Mouse (Mus musculus): ENCODE results near the gene Amigo3. TPM values are rescaled to one million over a fixed set of nuclear protein-coding genes. Genes with fewer than 3 reads are reported as not detected.

The Amigo3 gene
- total and polyA plus RNA-seq, 2 experiments from 2014 or later: 1.5 to 2.9 TPM

DNA sequence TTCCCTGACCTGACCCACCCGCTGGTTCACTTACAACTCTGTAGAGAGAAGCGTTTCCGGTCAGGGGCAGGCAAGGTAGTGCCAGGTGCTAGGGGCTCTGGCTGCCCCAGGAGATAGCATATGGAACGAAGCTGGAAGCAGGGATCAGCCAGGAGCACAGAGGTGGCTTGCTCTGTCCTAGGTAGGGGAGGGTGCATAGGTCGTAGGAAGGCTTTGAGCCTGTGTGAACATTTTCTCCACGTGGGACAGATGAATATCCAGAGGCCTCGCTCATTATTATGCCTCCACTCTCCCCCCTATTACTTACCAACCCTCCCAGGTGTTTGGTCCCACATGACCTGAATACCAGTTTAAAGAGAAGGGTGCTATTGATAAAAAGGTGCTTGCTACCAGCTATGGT, 548 bp upstream of the Amigo3 start:
- Histone ChIP-seq H3K9me3 (ENCODE audit: low read length) (no peaks in the 10 kb centered on the region), H3K36me3 (ENCODE audit: insufficient read depth) (peaks cover 57% of the 10 kb centered on the region)

DNA sequence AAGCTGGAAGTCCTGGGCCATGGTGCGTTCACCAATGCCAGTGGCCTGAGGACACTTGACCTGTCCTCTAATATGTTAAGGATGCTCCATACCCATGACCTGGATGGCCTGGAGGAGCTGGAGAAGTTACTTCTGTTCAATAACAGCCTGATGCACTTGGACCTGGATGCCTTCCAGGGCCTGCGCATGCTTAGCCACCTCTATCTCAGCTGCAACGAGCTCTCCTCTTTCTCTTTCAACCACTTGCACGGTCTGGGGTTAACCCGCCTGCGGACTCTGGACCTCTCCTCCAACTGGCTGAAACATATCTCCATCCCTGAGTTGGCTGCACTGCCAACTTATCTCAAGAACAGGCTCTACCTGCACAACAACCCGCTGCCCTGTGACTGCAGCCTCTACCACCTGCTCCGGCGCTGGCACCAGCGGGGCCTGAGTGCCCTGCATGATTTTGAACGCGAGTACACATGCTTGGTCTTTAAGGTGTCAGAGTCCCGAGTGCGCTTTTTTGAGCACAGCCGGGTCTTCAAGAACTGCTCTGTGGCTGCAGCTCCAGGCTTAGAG, 786 bp downstream of the Amigo3 start:
- H3K9me3 ChIP-seq (ENCODE audit: low read length): no peaks in the 10 kb centered on the region
- H3K36me3 ChIP-seq (ENCODE audit: insufficient read depth): peaks cover 68% of the 10 kb centered on the region
- no peak for TF ChIP-seq CTCF (IDR thresholded peaks at IDR 0.05; ENCODE audit: low read depth)
- no peaks in the 10 kb centered on the region for H3K4me1 ChIP-seq (ENCODE audit: insufficient read depth)
- H3K27me3 ChIP-seq (ENCODE audit: insufficient read depth, low read length): no peaks in the 10 kb centered on the region
- no peak overlapping the region for H3K4me2 ChIP-seq (ENCODE audit: low read depth)
- WGBS: 93% methylated on average over 15 of the region's 15 CpGs
- H3K9ac ChIP-seq: no peak overlapping the region
- H3K27ac ChIP-seq (ENCODE audit: low read depth, low read length): no peak overlapping the region
- DNase-seq: no peak
- no peak overlapping the region for H3K4me3 ChIP-seq (ENCODE audit: low read depth, low read length)
- ATAC-seq: no peak

More for the DNA sequence above, 548 bp upstream of the Amigo3 start:
- Histone ChIP-seq H3K9ac (no peak overlapping the region), H3K4me2 (ENCODE audit: low read depth) (no peak overlapping the region), H3K27ac (ENCODE audit: low read depth, low read length) (no peak overlapping the region), H3K27me3 (ENCODE audit: insufficient read depth, low read length) (no peaks in the 10 kb centered on the region), H3K4me1 (ENCODE audit: insufficient read depth) (no peaks in the 10 kb centered on the region), H3K4me3 (ENCODE audit: low read depth, low read length) (no peak overlapping the region)
- whole genome bisulfite sequencing: 79% methylated on average over 7 of the region's 7 CpGs
- TF ChIP-seq CTCF (IDR thresholded peaks at IDR 0.05; ENCODE audit: low read depth): no peak
- DNase-seq: no peak
- no peak for ATAC-seq

DNA sequence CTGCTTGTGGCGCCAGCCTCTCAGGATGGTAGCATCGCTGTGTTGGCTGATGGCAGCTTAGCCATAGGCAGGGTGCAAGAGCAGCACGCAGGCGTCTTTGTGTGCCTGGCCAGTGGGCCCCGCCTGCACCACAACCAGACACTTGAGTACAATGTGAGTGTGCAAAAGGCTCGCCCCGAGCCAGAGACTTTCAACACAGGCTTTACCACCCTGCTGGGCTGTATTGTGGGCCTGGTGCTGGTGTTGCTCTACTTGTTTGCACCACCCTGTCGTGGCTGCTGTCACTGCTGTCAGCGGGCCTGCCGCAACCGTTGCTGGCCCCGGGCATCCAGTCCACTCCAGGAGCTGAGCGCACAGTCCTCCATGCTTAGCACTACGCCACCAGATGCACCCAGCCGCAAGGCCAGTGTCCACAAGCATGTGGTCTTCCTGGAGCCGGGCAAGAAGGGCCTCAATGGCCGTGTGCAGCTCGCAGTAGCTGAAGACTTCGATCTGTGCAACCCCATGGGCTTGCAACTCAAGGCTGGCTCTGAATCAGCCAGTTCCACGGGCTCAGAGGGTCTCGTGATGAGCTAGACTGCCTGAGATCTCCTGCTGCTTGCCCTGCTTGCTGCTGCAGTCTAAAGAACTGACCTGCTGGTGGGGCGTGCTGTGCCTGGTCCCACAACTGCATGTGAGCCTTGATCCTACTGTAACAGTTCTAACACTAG, 1.5 kb downstream of the Amigo3 start:
- Histone ChIP-seq H3K27ac (ENCODE audit: low read depth, low read length) (no peak overlapping the region), H3K36me3 (ENCODE audit: insufficient read depth) (peaks cover 76% of the 10 kb centered on the region), H3K27me3 (ENCODE audit: insufficient read depth, low read length) (no peaks in the 10 kb centered on the region), H3K4me3 (ENCODE audit: low read depth, low read length) (no peak overlapping the region), H3K4me2 (ENCODE audit: low read depth) (no peak overlapping the region), H3K9me3 (ENCODE audit: low read length) (no peaks in the 10 kb centered on the region), H3K4me1 (ENCODE audit: insufficient read depth) (no peaks in the 10 kb centered on the region), H3K9ac (no peak overlapping the region)
- ATAC-seq: no peak
- TF ChIP-seq CTCF (IDR thresholded peaks at IDR 0.05; ENCODE audit: low read depth): no peak
- DNase-seq: no peak
- 89% methylated on average over 22 of the region's 22 CpGs for WGBS

DNA sequence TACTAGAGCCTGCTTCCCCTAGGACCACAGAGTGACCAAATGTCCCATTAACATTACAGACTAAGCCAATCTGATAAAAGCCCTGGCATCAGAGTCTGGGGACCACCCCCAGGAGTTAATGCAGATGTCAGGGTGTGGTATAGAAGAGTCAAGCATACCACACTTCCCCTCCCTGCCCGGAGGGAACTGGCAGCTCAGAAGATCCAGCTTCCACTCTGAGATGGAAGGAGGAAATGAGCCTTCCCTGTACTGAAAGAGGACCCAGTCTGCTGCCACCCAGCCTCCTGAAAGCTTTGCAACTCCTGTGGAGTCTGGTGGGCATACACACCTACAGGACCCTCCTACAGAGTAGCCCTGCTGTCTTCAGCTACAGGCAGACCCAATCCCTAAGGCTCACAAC, 2.1 kb downstream of the Amigo3 start:
- H3K4me2 ChIP-seq (ENCODE audit: low read depth): no peak overlapping the region
- peaks cover 82% of the 10 kb centered on the region for H3K36me3 ChIP-seq (ENCODE audit: insufficient read depth)
- TF ChIP-seq CTCF (IDR thresholded peaks at IDR 0.05; ENCODE audit: low read depth): no peak
- no peak for DNase-seq
- H3K27me3 ChIP-seq (ENCODE audit: insufficient read depth, low read length): no peaks in the 10 kb centered on the region
- ATAC-seq: no peak
- no peaks in the 10 kb centered on the region for H3K4me1 ChIP-seq (ENCODE audit: insufficient read depth)
- no peak overlapping the region for H3K27ac ChIP-seq (ENCODE audit: low read depth, low read length)
- H3K4me3 ChIP-seq (ENCODE audit: low read depth, low read length): no peak overlapping the region
- 84% methylated on average over 1 of the region's 1 CpGs for WGBS
- H3K9me3 ChIP-seq (ENCODE audit: low read length): no peaks in the 10 kb centered on the region
- no peak overlapping the region for H3K9ac ChIP-seq

DNA sequence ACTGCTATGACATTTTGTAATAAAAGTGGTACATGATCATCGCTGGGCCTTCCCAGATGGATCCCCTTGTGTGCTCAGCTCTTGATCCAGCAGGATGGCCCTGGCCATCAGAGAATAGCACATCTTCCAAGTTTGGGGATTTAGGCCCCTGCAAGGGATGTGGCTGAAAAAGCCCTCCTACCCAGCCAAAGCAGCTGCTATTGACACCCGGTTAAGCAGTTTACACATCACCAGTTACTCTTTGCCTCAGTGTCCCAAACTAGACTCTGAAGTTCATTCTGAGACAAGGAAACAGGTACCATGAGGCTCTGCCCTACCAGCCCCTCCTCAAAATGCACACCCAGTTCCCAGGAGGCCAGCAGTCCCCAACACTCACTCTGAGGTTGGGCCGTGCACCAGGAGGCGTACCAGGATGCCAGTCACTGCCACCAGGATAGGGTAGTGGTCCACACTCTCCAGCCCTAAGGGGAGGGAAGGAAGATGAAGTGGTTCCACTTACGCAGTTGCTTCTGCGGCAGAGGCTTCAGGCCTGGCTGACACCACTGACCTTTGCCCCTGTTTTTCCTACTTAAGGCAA, 2.8 kb downstream of the Amigo3 start:
- Histone ChIP-seq H3K4me3 (ENCODE audit: low read depth, low read length) (no peak overlapping the region), H3K9me3 (ENCODE audit: low read length) (no peaks in the 10 kb centered on the region), H3K9ac (no peak overlapping the region), H3K27me3 (ENCODE audit: insufficient read depth, low read length) (no peaks in the 10 kb centered on the region), H3K36me3 (ENCODE audit: insufficient read depth) (peaks cover 78% of the 10 kb centered on the region), H3K4me1 (ENCODE audit: insufficient read depth) (no peaks in the 10 kb centered on the region), H3K27ac (ENCODE audit: low read depth, low read length) (no peak overlapping the region), H3K4me2 (ENCODE audit: low read depth) (no peak overlapping the region)
- 89% methylated on average over 6 of the region's 6 CpGs for WGBS
- TF ChIP-seq CTCF (IDR thresholded peaks at IDR 0.05; ENCODE audit: low read depth): no peak
- DNase-seq: no peak
- no peak for ATAC-seq

DNA sequence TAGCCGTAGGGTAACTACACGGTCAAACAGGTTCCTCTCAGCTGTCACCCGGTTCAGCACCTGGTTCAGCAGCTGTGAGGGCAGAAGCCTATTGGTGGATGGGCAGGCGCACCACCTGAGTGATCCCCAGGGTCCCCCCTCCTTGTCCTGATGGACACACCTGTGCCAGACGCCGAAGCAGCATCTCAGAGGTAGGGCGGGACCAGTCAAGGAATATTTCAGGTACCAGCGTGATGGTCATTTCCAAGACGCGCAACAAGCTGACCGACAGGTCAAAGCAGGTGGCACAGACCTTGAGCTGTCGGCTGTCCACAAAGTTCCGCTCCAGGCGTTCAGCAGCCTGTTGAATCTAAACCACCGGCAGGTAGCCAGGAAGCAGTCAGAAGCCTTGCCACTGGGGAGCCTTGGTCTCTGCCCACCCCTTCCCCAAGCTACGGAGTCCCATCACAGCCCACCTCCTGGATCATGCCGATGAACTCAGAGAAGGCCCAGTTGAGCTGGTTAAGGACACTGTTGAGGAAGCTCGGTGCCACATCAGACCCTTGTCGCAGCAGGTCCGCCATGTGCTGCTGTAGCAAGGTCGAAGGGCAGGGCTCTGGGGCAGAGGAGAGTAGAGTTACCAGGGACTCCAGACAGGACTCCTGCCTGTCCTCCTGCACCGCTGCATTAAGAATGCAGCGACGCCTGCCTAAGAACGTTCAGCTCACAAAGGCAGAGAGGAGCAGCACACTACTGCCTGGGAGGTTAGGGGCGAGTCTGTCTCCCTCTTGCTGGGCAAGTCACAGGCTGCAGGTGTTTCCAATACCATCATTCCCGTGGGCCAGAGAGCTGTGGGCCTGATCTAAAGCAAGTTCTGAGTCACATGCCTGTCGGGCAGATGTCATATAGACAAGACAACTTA, 3.7 kb downstream of the Amigo3 start:
- Histone ChIP-seq H3K9me3 (ENCODE audit: low read length) (no peaks in the 10 kb centered on the region), H3K4me3 (ENCODE audit: low read depth, low read length) (no peak overlapping the region), H3K9ac (no peak overlapping the region), H3K4me2 (ENCODE audit: low read depth) (no peak overlapping the region), H3K4me1 (ENCODE audit: insufficient read depth) (no peaks in the 10 kb centered on the region), H3K27me3 (ENCODE audit: insufficient read depth, low read length) (no peaks in the 10 kb centered on the region), H3K36me3 (ENCODE audit: insufficient read depth) (peaks cover 76% of the 10 kb centered on the region), H3K27ac (ENCODE audit: low read depth, low read length) (no peak overlapping the region)
- DNase-seq (no peak), ATAC-seq (no peak)
- no peak for TF ChIP-seq CTCF (IDR thresholded peaks at IDR 0.05; ENCODE audit: low read depth)
- 82% methylated on average over 28 of the region's 28 CpGs for WGBS

DNA sequence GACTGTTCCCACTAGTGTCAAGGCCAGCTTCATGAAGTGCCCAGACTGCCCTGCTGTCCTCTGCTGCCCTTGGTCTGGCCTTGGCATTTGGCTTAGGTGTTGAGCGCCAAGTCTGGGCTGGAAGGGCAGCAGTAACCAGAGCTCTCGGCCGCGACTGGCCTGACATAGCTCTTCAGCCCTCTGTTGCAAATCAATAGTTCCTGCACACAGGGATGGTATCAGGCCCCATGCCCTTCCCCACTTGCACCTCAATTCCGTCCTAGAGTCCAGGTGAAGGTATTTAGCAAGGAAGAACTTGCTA, 4.3 kb downstream of the Amigo3 start:
- Histone ChIP-seq H3K27ac (ENCODE audit: low read depth, low read length) (no peak overlapping the region), H3K4me3 (ENCODE audit: low read depth, low read length) (no peak overlapping the region), H3K4me1 (ENCODE audit: insufficient read depth) (no peaks in the 10 kb centered on the region), H3K9ac (no peak overlapping the region), H3K27me3 (ENCODE audit: insufficient read depth, low read length) (no peaks in the 10 kb centered on the region), H3K4me2 (ENCODE audit: low read depth) (no peak overlapping the region), H3K9me3 (ENCODE audit: low read length) (no peaks in the 10 kb centered on the region), H3K36me3 (ENCODE audit: insufficient read depth) (peaks cover 78% of the 10 kb centered on the region)
- ATAC-seq (no peak), DNase-seq (no peak)
- WGBS: 88% methylated on average over 5 of the region's 5 CpGs
- no peak for TF ChIP-seq CTCF (IDR thresholded peaks at IDR 0.05; ENCODE audit: low read depth)
